Mouse (Mus musculus) forebrain, embryonic 11.5 days (tissue): Measurements from ENCODE around the gene Rps6kl1. TPM values are rescaled to one million over a fixed set of nuclear protein-coding genes. Genes with fewer than 3 reads are reported as not detected.

ENCODE experiments used
- polyA plus RNA-seq: library from polyadenylated mRNA; unstranded; fragments of >200 nt; fragmentation: Nextera tagmentation; extraction: Ambion mirVana; gene quantifications from 2 replicates; pipeline ENCODE4 v1.2.1, GENCODE M21; 2014

The Rps6kl1 gene
- polyA plus RNA-seq, 1 experiment from 2014 or later, result 1.9 TPM

Other genes with a start within 250 kb of the Rps6kl1 start
- 141 and 148 TPM in 2 replicates for gene Fcf1, start 180.4 kb downstream of the Rps6kl1 start, polyA plus RNA-seq
- gene Arel1, start 180.4 kb downstream of the Rps6kl1 start, polyA plus RNA-seq, result 25.1 and 29.3 TPM in 2 replicates
- gene Ylpm1, start 154.9 kb downstream of the Rps6kl1 start, polyA plus RNA-seq, result 46.8 and 55.5 TPM in 2 replicates
- gene Prox2, start 40.5 kb downstream of the Rps6kl1 start, polyA plus RNA-seq, result 2.5 and 3.5 TPM in 2 replicates
- 118 TPM in 2 replicates for gene Dlst, start 40.4 kb downstream of the Rps6kl1 start, polyA plus RNA-seq
- gene Pgf, start 26.5 kb upstream of the Rps6kl1 start, polyA plus RNA-seq, result 3.1 and 3.7 TPM in 2 replicates
- 98.9 and 109 TPM in 2 replicates for gene Eif2b2, start 68.2 kb upstream of the Rps6kl1 start, polyA plus RNA-seq
- gene Mlh3, start 119.3 kb upstream of the Rps6kl1 start, polyA plus RNA-seq, result 8.7 and 9.8 TPM in 2 replicates
- gene Acyp1, start 137.2 kb upstream of the Rps6kl1 start, polyA plus RNA-seq, result 53.6 and 61.9 TPM in 2 replicates
- 1.2 and 1.8 TPM in 2 replicates for gene Zc2hc1c, start 137.3 kb upstream of the Rps6kl1 start, polyA plus RNA-seq
- gene Nek9, start 188.1 kb upstream of the Rps6kl1 start, polyA plus RNA-seq, result 13.8 and 14.0 TPM in 2 replicates
- gene Tmed10, start 223.6 kb upstream of the Rps6kl1 start, polyA plus RNA-seq, result 229 and 244 TPM in 2 replicates